Mouse (Mus musculus) liver, postnatal 0 days (tissue): ENCODE measurements around the gene Itga3.

ENCODE experiments used
- CTCF ChIP-seq: sonication (generic); IDR thresholded peaks from 2 replicates; pipeline ENCODE4 v1.5.1; 2016; ENCODE audit warnings: antibody characterized with exemption, low read depth
- EP300 ChIP-seq: IDR thresholded peaks from 2 replicates; pipeline ENCODE4 v1.6.1; 2016; ENCODE audit warnings: antibody characterized with exemption, low read depth, mild to moderate bottlenecking

DNA sequence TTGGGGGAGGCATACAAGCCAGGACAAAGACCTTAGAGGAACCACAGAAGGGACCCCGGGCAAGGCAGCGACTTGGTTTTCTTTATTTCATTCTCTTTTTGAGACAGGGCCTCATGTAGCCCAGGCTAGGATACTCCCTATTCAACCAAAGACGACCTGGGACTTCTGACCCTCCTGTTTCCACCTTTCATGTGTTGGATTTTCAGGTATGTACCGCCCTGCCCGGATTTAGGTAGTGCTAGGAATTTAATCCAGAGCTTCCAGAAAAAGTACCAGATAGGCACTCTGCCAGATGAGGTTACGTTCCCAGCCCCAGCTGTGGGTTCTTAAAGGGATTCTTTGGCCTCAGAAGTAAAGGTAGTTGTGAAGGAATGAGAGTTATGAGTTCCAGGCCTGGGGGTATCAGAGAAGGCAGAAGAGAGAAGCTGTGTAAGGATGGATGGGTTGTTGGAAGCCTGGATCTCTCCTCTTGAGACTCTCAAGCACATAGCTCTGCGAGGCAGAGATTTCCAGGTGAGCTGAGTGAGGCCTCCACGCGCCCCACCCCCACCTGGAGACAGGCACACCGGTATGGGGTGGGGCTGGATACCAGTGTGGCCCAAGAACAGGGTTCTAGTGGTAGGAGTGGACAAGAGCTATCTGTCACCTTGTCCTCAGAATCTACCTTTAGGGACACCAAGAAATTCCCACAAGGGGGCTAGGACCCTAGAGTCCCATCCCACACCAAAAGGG, 7.2 kb downstream of the Itga3 start:
- TF ChIP-seq CTCF (no peak), EP300 (no peak)
